Mouse (Mus musculus): ENCODE data around the gene Reps1. TPM values are rescaled to one million over a fixed set of nuclear protein-coding genes. Genes with fewer than 3 reads are reported as not detected.

The Reps1 gene
- polyA plus RNA-seq, 1 experiment from 2014 or later: 14.5 TPM

DNA sequence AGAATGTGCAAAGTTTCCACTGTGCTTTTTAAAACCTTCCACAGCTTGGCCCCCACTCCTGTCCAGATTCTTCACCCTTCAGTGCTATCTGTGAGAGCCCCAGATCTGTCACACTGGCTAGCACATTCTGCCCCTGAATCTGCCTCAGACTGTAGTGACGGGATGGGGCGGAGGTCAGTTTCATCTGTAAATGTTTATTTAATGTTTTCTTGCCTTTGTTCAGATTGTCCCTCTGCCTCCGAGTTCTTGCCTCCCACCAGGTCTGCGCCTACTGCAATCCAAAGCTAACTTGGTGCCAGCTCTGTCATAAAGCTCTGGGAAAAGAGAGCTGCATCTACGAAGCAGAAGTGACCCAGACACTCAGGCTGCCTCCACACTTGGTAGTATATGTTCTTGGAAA, 18.8 kb upstream of the Reps1 start:
- WGBS (ENCODE audit: insufficient replicate concordance): 61% methylated on average over 5 of the region's 5 CpGs

DNA sequence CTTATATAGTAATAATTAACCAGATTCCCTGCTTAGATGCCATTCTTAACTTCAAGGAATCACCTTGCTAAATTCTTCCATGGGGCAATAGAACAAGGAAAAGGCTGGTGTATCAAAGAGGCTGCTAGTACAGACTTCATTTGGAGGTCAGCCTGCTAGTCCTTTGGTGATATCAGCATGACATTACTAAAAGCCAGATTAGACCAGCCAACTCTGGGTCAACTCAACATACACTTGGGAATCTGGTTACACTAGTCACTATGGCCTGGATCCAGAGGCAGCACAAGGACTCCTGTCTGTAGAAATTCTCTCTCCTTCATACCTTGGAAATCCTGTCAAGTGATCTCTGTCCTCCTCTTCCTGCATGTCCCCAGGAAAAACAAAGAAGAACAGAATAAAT, 9.3 kb upstream of the Reps1 start:
- H3K4me3 ChIP-seq: no peak overlapping the region
- ATAC-seq: no peak
- H3K27ac ChIP-seq: no peak overlapping the region
- no peaks in the 10 kb centered on the region for H3K9me3 ChIP-seq (replicated peaks)
- no peak overlapping the region for H3K9ac ChIP-seq
- no peaks in the 10 kb centered on the region for H3K4me1 ChIP-seq
- H3K4me2 ChIP-seq: no peak overlapping the region
- no peaks in the 10 kb centered on the region for H3K36me3 ChIP-seq
- H3K27me3 ChIP-seq (replicated peaks): no peaks in the 10 kb centered on the region

More for the DNA sequence above, 18.8 kb upstream of the Reps1 start:
- Histone ChIP-seq H3K27ac (no peak overlapping the region), H3K4me2 (no peak overlapping the region), H3K4me3 (no peak overlapping the region), H3K27me3 (replicated peaks) (no peaks in the 10 kb centered on the region), H3K9me3 (replicated peaks) (no peaks in the 10 kb centered on the region), H3K9ac (no peak overlapping the region), H3K4me1 (no peaks in the 10 kb centered on the region), H3K36me3 (no peaks in the 10 kb centered on the region)
- ATAC-seq: no peak

DNA sequence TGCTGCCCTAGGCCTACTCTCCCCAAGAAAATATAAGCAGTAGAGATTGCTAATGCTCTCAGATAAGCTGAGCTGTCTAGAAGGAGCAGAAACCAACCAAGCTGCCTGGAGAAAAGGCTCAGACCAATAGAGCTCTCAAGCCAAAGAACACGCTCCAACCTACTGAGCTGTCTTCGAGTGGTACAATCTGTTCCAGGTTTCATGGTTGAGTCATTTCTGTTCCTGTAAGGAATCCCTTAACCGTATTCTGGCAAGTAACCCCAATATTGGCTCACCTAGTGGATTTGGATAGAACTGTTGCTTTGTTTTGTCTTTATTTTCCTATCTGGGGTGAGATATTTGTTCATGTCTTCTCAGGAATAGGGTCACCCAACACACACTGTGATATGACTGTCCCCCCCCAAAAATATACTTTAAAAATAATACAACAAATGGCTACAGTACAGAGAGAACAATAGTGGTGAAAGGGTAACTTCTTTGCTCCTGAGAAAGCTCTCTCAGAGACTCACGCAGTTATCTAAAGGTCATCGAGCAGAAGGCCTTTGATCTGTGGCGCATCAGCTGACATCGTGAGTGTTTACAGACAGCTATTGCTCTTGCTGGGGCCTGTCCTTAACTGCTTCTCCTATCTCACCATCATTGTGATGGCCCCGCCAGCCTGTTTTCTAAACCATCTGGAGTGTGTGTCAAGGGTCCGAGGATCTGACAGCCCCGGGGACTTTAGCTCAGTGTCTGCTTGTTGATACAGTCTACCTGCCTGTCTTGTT, 8.1 kb upstream of the Reps1 start:
- Histone ChIP-seq H3K9ac (no peak overlapping the region), H3K27ac (no peak overlapping the region), H3K9me3 (replicated peaks) (no peaks in the 10 kb centered on the region), H3K27me3 (replicated peaks) (no peaks in the 10 kb centered on the region), H3K36me3 (no peaks in the 10 kb centered on the region), H3K4me1 (no peaks in the 10 kb centered on the region), H3K4me3 (no peak overlapping the region), H3K4me2 (no peak overlapping the region)
- peak; percentile 51; the same call in 1 of the 2 replicates for ATAC-seq
- WGBS (ENCODE audit: insufficient replicate concordance): 67% methylated on average over 10 of the region's 10 CpGs

DNA sequence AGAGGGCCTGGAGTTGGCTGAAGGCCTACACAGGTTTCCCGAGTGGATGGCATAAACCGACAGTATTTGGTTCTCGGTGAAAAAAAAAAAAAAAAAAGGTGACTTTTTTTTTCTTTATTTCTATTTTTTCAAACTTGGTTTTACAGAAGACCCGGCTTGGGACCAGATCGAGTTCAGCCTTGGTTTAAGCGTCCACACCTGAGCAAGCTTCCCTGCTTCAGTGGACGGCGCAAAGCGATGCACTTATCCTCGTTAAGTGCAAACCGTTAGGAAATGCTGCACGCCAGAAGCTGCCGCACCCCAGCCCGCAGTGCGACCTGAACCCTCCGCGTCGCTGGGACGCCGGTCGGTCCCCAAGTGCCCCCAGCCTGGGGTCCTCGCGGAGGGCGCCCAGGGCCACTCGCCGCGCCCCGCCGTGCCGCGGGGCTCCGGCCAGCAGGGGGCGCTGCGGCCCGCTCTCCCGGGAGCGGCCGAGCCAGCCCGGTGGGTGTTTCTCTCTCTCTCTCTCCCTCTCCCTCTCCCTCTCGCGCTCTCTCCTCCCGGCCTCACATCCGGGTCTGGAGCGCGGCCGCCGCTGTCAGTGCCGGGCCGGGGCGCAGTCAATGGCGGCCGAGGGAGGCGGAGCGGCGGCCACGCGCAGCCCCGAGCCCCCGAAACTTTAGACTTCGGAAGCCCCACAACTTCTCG, 509 bp upstream of the Reps1 start:
- peak overlapping the region; percentile 97 for H3K4me2 ChIP-seq
- WGBS (ENCODE audit: insufficient replicate concordance): 4% methylated on average over 61 of the region's 61 CpGs
- H3K36me3 ChIP-seq: no peaks in the 10 kb centered on the region
- peak overlapping the region; percentile 85 for H3K27ac ChIP-seq
- H3K4me1 ChIP-seq: peaks cover 35% of the 10 kb centered on the region
- no peaks in the 10 kb centered on the region for H3K9me3 ChIP-seq (replicated peaks)
- H3K9ac ChIP-seq: peak overlapping the region; percentile 90
- peak; percentile 95 for ATAC-seq
- H3K4me3 ChIP-seq: peak overlapping the region; percentile 88
- H3K27me3 ChIP-seq (replicated peaks): no peaks in the 10 kb centered on the region

DNA sequence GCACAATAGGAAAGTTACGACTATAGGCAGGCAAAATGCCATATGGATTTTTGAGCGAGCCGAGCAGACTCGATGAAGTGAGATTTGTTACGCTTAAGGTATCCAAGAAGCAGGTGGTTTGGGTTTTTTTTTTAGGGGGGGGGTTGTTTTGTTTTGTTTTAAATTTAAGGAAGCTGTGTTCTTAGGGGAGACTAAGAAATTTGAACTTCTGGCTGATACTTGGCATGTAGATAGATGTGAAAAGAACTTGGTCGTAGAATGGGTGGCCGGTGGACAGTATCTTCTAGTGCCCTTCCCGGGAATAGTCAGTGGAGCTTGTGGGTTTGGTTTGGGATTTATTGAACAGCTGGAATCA, 707 bp downstream of the Reps1 start:
- no peak overlapping the region for H3K27ac ChIP-seq
- no peak for ATAC-seq
- H3K4me3 ChIP-seq: peak overlapping the region; percentile 88
- no peaks in the 10 kb centered on the region for H3K27me3 ChIP-seq (replicated peaks)
- H3K9me3 ChIP-seq (replicated peaks): no peaks in the 10 kb centered on the region
- peaks cover 40% of the 10 kb centered on the region for H3K4me1 ChIP-seq
- WGBS (ENCODE audit: insufficient replicate concordance): 1% methylated on average over 8 of the region's 8 CpGs
- H3K36me3 ChIP-seq: no peaks in the 10 kb centered on the region
- peak overlapping the region; percentile 97 for H3K4me2 ChIP-seq
- peak overlapping the region; percentile 90 for H3K9ac ChIP-seq

DNA sequence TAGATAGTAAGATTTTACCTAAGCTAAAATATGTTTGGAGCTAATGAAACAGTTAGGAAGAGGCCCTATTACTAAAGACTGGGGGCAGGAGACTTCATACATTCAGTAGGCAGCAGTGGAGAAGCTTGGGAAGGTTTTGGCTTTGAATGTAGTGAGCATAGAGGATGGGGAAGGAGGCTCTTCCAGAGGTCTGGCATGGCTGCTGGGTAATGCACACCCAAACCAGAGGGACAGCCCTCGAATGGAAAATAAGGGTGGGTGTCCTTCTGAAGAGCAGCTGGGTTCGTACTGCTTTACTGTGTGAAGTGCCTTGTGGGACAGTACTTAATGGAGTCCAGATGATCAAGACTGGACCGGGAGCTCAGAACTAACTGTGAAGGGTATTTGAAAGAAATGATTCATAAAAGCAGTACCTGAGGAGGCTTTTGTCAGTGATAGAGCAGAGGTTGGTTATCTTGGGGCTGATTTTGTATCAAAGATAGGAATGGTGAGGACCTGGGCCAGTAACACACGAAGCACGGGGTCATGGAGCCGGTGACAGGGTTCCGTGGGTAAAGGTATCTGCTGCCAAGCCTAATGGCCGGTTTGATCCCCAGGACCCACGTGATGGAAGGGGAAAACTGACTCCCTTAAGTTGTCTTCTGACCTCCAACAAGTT, 3.1 kb downstream of the Reps1 start:
- H3K36me3 ChIP-seq: no peaks in the 10 kb centered on the region
- H3K9me3 ChIP-seq (replicated peaks): no peaks in the 10 kb centered on the region
- no peak overlapping the region for H3K27ac ChIP-seq
- no peak overlapping the region for H3K4me3 ChIP-seq
- H3K27me3 ChIP-seq (replicated peaks): no peaks in the 10 kb centered on the region
- no peak for ATAC-seq
- H3K4me1 ChIP-seq: peaks cover 46% of the 10 kb centered on the region
- H3K4me2 ChIP-seq: no peak overlapping the region
- no peak overlapping the region for H3K9ac ChIP-seq
- WGBS (ENCODE audit: insufficient replicate concordance): 83% methylated on average over 9 of the region's 9 CpGs

DNA sequence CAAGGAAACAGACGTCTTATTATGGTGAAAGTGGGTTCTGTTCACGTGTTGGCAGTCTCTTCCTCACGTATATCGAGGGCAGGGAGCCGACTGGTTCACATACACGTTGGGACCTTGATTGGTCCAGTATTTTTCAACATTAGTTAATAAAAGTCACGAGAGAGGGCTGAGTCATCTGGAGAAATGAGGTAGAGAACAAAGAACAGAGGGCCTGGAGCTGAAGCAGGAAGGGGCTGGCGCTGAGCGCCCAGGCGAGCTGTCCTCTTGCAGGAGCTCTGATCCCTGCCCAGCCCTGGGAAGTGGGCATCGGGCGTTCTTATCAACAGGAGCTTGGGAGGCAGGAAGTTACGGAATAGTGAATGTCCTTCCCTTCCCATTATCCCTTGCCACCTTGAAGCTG, 4.1 kb downstream of the Reps1 start:
- H3K4me1 ChIP-seq: peaks cover 46% of the 10 kb centered on the region
- H3K9me3 ChIP-seq (replicated peaks): no peaks in the 10 kb centered on the region
- WGBS (ENCODE audit: insufficient replicate concordance): 70% methylated on average over 13 of the region's 13 CpGs
- no peak overlapping the region for H3K4me3 ChIP-seq
- H3K9ac ChIP-seq: no peak overlapping the region
- no peak for ATAC-seq
- no peak overlapping the region for H3K4me2 ChIP-seq
- H3K27ac ChIP-seq: no peak overlapping the region
- H3K27me3 ChIP-seq (replicated peaks): no peaks in the 10 kb centered on the region
- H3K36me3 ChIP-seq: no peaks in the 10 kb centered on the region

DNA sequence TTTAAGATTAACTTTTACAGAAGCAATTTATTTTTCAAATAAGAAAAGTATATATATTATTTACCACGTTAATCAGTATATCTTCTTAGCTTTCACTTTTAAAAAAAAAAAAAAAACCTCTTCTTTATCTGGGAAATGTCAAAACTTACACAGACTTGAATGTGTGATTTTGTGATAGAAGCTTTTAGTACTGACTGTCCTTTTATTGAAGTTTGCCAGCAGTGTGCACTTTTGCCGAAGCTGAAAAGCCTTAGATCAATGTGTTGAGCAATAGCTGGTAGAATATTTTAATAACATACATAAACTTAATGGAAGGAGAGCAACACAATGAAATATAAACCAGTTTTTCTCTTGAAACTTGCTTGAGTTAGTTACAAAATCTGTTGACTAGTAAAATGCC, 5.1 kb downstream of the Reps1 start:
- H3K9me3 ChIP-seq (replicated peaks): no peaks in the 10 kb centered on the region
- ATAC-seq: no peak
- H3K36me3 ChIP-seq: no peaks in the 10 kb centered on the region
- no peak overlapping the region for H3K4me3 ChIP-seq
- peaks cover 46% of the 10 kb centered on the region for H3K4me1 ChIP-seq
- no peak overlapping the region for H3K9ac ChIP-seq
- H3K27me3 ChIP-seq (replicated peaks): no peaks in the 10 kb centered on the region
- H3K4me2 ChIP-seq: no peak overlapping the region
- no peak overlapping the region for H3K27ac ChIP-seq
- WGBS (ENCODE audit: insufficient replicate concordance): 71% methylated on average over 2 of the region's 2 CpGs

DNA sequence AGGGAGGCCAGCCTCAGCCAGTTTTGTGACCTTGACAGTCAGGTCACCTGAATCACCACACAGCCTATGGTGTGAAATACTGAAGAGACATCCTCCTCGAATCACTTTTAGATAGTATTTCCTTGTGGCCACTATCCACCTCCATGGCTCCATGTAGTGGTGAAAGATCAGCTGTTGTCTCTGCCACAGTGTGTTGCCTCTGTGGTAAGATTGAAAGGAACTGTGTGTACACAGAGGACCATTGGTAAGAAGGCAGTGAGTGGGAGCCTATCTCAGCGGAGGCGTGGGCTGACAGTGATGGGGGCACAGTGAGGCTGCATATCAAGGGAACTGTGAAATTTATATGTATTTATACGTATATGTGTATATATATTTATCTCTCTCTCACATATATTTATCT, 5.9 kb downstream of the Reps1 start:
- H3K27ac ChIP-seq: no peak overlapping the region
- H3K4me2 ChIP-seq: no peak overlapping the region
- 73% methylated on average over 4 of the region's 4 CpGs for WGBS (ENCODE audit: insufficient replicate concordance)
- ATAC-seq: no peak
- H3K9me3 ChIP-seq (replicated peaks): no peaks in the 10 kb centered on the region
- no peak overlapping the region for H3K4me3 ChIP-seq
- H3K9ac ChIP-seq: no peak overlapping the region
- H3K4me1 ChIP-seq: peaks cover 47% of the 10 kb centered on the region
- no peaks in the 10 kb centered on the region for H3K27me3 ChIP-seq (replicated peaks)
- no peaks in the 10 kb centered on the region for H3K36me3 ChIP-seq

DNA sequence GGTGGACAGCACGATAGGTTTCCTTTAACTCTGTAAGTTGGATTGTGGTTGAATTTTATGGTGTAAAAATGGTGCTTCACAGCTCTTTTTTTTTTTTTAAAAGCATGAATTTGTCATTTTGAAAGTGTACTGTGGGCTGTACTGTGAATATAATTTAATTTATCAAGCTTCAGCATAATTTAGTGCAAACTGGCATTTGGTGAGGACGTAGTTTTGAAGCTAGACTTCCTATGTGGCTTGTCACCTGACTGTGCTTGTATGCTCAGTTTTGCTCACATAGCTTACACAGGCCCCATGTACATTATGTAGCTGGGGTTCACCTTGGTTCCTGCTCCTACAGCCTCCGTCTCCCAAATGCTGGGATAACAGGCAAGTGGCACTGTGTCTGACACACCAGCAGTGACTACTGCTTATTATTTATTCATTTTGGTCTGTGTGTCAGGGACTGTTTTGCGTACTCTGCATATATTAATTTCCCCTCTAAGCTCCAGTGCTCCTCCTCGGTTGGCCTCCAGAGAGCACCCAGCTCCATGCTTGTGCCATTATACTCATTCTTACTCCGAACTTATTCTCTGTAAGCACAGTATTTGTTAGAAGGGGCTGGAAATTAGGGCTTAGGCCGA, 9.1 kb downstream of the Reps1 start:
- H3K27ac ChIP-seq: no peak overlapping the region
- H3K27me3 ChIP-seq (replicated peaks): no peaks in the 10 kb centered on the region
- ATAC-seq: no peak
- no peak overlapping the region for H3K4me3 ChIP-seq
- no peaks in the 10 kb centered on the region for H3K9me3 ChIP-seq (replicated peaks)
- H3K4me2 ChIP-seq: no peak overlapping the region
- 80% methylated on average over 7 of the region's 7 CpGs for WGBS (ENCODE audit: insufficient replicate concordance)
- no peaks in the 10 kb centered on the region for H3K36me3 ChIP-seq
- no peak overlapping the region for H3K9ac ChIP-seq
- peaks cover 46% of the 10 kb centered on the region for H3K4me1 ChIP-seq

DNA sequence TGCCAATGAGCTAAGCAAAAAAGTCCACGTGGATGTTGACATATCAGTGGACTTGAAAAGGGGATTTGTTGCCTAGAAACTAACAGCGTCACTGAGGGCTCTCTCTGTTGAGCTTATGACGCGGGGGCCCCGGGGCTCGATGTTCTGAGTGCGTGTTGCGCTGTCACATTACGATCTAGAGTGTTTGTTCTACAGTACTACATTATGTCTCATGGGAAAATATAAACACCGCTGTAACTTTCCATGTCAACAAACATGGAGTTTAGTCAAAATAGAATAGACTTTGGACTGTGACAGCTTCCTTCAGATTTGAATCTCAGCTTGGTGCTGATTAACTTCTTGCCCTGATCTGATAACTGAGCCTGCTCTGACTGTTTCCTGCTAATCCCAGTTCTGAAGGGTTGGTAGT, 10.4 kb downstream of the Reps1 start:
- Histone ChIP-seq H3K4me3 (no peak overlapping the region), H3K4me2 (no peak overlapping the region), H3K9ac (no peak overlapping the region), H3K4me1 (peaks cover 51% of the 10 kb centered on the region), H3K27ac (no peak overlapping the region), H3K9me3 (replicated peaks) (no peaks in the 10 kb centered on the region), H3K27me3 (replicated peaks) (no peaks in the 10 kb centered on the region), H3K36me3 (no peaks in the 10 kb centered on the region)
- ATAC-seq: no peak
- WGBS (ENCODE audit: insufficient replicate concordance): 76% methylated on average over 10 of the region's 10 CpGs

Data from liver, embryonic 12.5 days (tissue).